Mouse (Mus musculus) megakaryocyte, adult 5-6 weeks (primary cell): ENCODE results near the gene Map1lc3b. TPM values are rescaled to one million over a fixed set of nuclear protein-coding genes. Genes with fewer than 3 reads are reported as not detected.

Source experiments
- ATAC-seq: 2 replicates; pipeline ENCODE4 v1.8.0; 2016; ENCODE audit warnings: mild to moderate bottlenecking, inconsistent platforms; ENCODE audit not compliant: poor library complexity, severe bottlenecking
- total RNA-seq, 2 experiments: library from RNA; stranded (forward) in 1 of 2; stranded (reverse) in 1 of 2; fragments of 153-499, 151-499 nt in 1 of 2; fragments of 221-1000, 200-1000 nt in 1 of 2; gene quantifications; 2 replicates each; pipeline versions ENCODE4 v1.2.3 to v1.2.4; 2015 to 2017

Gene Map1lc3b
- total RNA-seq (2015) (124 and 139 TPM in 2 replicates), total RNA-seq (2017) (141 and 163 TPM in 2 replicates)

DNA sequence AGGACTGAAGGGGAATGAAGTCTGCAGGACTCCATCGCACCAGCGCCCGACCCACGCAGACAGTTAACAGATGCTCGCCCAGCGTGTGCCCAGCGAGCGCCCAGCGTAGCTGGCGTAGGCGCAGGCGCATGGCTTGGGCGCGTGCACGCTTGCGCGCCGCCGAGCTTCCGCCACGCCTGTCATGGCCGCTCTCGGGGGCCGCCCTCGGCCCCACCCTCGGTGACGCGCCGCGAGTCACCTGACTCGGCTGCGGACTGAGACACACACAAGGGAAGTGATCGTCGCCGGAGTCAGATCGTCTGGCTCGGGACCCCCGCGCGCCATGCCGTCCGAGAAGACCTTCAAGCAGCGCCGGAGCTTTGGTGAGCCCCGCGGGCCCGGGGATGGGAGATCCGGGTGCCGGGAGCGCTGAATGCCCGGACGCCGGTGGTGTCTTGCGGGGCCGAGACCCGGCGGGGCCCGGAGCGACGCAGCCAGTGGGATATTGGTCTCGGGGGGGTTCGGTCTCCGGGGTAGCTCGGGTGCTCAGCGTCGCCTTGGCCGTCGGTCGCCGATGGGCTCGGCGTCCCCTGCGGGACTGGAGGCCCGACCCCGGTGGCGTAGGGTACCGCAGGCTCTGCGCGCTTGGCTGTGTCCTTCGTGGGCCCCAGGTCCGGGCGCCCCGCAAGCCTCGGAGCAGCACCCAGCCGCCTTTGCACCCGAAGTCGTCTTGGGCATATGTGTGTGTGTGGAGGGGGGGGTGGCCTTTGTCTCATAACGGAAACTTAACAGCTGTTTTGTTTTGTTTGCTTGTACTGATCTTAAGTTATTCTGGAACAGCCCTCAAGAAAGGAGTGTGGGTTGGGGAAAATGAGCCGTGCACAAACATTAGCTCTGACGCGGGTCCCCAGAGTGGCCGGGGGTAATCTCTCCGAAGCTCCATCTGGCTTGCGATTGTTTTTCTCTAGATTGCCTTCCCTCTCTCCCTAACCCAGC lies at the start of gene Map1lc3b:
Gene Map1lc3b, plus strand, starts transcription at position 159 of the 975 bp plus-strand sequence.
- peak; percentile 77 for ATAC-seq

DNA sequence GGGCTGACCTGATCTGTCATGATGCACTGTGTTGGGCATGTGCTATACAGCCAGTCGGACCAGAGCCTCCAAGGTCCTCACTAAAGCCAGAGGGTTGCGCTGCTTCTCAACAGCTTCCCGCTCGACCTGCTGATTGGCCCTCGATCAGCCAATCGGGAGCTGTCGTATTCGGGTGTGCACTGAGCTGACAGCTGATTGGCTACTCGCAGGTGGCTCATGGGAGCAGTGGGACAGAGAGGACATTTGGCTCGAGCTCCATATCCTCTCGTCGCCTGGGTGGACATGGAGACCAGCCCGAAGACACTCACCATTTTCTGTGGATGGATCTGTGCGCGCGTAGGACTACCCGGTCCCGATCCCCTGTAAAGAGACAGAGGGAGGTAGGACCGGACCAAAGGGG lies 48.3 kb upstream of the Map1lc3b start:
- no peak for ATAC-seq

DNA sequence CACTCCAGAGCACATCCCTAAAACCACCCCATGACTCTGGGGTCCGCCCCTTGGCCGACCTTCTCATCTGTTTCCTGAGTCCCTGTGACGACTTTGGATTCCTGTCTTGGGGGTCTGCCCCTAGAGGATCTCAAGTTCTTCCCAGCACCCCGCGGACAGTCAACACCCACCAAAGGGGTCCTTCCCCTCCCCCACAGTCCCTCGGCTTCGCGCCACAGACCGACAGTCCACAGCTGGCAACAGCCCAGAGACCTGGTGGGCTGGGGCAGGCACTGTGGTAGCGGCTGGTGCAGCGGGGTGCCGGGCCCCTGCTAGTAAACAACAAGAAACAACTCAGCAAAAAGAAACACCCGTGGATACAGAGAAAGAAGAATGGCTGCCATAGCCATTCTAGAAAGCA lies 47.3 kb upstream of the Map1lc3b start:
- ATAC-seq = no peak

DNA sequence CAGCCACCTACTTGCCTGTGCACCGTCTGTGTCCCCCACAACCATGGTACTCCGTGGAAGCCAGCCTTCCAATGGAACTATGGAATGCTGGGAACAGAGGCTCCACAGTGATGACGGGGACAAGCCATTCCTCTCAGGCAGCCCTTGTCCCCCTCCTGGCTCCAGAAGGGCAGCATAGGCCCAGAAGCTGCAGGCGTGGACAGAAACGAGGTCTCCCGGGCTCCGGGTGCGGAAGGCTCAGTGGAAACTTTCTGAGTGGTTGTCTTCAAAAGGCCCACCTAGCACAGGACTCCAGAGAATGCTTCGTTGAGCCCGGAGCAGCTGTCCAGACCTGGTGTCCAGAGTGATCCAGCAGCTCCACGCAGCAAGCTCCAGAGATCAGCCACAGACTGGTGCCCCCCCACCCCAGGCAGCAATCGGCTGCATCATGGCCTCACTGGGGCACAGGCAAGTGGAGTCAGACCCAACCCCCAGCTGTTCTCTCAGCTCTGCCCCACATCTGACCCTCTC lies 45.8 kb upstream of the Map1lc3b start, which contains the start of gene 1700018B08Rik:
Gene 1700018B08Rik, minus strand, starts transcription at position 45 of the 510 bp plus-strand sequence.
- no peak for ATAC-seq

DNA sequence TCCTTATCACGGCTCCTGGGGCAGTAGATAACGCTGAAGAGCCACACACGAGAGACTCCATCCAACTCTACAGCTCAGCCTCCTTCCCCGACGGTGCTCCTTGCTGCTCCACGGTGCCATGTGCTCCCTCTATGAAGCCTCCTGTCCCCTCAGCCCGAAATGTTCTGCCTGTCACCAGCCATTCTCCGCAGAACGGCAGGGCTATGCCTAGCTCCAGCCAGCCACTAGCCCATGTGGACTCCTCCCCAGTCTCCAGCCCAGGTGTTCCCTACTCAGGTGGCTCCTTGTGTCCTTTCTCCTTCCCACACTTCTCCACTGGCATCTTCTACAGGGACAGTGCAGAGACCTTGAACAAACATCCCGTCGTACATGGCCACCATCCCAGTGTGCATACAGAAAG lies 45.2 kb upstream of the Map1lc3b start:
- no peak for ATAC-seq

DNA sequence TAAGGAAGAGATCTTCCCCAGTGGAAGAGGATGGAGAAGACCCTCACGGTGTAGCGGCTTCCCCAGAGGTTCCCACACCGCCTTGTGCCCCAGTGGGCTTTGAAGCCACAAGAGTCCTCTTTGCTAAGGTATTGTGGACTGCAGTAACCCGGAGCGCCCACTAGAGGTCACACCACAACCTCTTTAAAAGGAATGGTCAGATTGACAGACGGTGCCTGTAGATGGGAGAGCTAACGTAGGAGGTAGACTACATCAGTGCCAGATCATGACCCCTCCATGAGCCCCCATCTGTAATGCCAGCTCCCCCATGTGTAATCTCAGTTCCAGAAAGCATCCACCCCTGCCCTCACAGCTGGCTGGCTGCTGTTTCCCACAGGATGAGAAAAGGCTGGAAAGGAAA lies 43.0 kb upstream of the Map1lc3b start:
- peak; percentile 96 for ATAC-seq

DNA sequence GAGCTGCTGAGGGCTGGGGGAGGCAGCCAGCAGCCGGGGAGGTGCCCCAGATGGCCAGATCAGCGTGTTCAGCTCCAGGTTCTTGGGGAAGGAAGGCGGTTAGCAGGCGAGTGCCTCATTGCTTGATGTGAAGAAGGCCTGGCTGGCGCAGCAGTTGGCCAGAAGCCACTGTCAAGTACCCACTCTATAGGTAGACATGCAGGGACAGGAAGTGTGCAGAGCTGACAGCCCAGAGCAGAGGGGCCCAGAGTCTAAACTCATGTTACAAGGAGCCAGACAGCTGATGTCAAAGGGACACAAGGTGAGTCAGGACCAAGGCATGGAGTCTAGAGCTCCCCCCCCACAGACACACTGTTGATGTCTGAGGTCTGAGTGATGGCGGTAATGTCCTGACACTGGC lies 40.1 kb upstream of the Map1lc3b start:
- ATAC-seq = no peak

DNA sequence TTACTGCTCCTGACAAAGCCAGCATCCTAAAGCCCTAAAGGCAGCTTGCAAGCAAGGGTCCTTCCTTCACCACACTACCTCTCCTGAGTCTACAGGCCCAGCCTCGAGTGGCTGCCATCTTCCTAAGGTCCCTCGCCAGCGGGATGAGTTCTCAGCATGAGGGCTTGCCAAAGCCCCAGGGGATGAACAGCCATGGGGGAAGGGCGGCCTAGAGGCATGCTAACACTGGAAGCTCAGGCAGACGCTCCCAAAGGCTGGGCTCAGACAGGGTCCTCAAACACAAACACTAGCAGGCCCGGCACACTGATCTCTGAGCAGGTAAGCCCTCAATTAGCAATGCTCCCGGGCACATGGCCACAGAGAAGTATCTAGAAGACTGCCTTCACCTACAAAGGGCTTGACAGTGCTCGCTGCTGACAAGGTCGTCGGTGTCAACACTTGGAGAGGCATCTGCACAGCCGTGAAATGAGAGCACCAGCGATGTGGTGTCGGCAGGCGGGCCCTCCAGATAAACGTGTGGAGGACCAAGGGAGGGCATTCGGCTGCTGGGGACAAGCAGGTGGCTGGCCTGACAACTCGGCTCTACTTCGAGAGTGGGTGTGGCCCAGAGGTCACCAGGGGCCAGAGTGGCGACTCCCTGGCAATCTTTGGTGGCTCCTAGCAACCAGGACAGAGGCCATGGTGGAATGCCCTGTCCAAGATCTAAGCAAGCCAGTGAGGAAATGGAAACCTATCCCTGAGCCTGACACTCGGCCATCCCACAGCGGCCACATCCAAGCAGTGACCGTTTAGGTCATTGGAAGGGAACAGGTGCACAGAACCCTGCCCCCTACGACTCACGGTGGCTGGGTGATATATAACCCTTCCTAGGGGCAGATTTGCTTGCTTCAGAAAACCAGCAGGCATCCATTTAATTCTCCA lies 38.8 kb upstream of the Map1lc3b start:
- no peak for ATAC-seq

DNA sequence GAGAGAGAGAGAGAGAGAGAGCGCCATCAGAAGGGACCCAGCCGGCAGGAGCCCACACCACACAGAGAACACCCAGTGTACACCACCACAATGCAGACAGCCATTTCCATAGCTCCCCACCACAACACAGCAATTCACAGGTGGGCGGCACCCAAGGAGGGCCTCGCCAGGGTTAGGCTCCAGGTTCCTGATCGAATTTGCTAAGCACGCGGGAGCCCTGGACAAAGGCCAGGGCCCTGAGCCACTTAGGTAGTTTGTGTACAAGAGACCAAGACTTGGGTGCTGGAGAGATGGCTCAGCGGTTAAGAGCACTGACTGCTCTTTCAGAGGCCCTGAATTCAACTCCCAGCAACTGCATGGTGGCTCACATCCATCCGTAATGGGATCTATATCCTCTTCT lies 37.7 kb upstream of the Map1lc3b start:
- ATAC-seq = no peak

DNA sequence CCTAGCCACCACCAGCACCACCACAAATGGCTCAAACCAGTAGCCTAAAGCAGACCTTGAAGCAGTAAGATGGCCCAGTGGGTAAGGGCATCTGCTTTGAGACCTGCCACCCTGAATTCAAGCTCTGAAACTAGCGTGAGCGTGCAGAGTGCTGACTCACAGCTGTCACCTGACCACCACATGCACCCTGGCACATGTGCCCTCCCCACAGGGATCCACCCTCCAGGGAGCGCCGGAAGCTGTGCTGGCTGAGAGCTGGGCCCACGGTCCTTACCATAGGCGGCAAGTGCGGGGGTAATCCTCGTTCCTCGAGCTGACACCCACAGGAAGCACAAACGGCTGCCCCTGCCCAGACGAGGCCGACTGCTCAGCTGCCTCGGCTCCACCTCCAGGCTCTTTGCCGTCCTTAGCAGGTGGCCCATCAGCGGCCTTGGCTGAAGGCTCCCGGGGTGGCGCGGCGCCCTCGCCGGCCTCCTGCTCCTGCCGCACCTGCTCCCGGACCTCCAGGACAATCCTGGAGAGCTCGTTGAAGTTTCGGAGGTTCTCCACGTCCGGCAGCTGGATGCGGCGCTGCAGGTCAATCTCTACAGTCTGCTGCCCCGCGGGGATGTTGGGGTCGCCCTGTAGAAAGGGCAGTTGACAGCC lies 36.2 kb upstream of the Map1lc3b start:
- ATAC-seq = no peak

DNA sequence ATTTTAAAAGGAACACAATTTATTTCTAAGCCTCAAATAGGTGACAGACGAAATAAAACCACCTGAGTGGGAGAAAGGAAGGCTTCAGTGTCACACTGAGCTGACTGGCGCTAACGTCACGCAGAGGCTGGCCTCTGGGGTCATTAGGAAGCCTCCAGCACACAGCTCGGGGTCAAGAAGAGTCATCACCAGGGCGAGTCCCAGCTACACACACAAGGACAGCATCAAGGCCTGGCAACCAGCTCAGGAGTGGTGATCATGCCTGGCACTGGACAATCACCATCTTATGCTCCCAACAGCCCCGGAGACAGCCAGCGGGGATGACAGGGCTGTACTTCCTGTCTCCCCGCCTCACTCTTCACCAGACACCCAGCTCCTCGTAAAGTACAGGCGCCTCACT lies 32.4 kb upstream of the Map1lc3b start:
- ATAC-seq = no peak

DNA sequence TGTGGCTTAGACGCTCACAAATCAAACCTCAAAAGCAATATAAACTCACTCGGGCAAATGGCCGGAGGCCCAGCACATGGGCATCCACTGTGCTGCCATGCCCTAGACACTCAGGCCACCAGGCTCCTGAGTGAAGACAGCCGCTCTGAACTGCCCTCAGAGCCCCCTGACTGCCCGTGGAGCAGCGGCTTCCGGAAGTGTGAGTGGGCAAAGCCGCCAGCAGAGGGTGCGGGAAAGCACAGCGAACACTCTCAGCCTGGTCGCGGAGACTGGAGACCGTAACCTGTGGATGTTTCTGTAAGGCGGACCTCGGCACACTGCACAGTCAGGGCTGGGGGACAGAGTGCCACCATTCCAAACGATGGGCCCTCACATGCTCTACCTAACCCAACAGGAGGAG lies 31.6 kb upstream of the Map1lc3b start:
- ATAC-seq = no peak

DNA sequence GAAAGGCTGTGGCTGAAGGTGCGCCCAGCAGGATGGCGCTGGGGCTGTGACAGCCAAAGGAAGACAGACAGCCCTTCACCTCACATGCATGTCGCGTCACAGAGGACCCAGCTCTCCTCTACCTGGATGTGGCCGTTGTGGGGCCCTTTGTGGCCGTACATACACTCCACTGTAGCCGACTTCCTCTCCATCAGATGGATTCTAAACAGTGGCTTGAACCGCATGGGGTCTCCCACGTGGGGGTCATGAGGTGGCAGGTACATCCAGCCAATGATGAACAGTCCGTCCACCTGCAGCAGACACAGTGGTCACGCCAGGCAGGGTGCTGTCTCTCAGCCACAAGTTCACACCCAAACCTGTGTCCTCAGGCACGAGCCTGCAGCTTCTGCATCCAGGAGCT lies 30.4 kb upstream of the Map1lc3b start:
- ATAC-seq = no peak

DNA sequence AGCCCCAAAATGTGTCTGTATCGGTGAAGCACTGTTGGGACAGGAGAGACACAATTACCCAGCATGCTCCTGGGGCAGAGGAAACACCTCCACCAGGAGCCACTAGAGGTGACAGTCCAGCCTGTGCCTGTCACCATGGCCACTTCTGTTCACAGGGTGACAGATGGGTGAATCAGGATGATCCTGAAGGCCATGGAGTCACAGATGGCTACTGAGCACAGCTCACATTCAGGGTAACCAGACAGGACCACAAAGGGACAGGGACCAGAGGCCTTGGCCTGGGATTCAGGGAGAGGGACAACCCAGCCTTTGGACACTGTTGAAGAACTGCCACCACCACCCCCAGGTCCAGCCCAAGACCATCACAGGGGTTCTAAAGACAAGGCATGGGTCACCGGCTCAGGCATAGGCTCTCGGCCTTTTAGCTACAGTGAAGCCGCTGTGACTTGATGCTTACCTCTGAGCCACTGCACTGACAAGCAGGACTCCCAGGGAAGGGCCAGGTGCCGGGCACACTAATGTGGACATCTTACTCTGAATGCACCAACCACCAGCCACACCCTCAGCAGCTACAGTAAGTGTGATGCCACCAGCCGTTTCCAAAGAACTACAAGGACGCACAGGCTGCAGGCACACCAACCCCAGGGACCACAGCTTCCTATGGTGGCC lies 29.6 kb upstream of the Map1lc3b start:
- ATAC-seq = no peak

DNA sequence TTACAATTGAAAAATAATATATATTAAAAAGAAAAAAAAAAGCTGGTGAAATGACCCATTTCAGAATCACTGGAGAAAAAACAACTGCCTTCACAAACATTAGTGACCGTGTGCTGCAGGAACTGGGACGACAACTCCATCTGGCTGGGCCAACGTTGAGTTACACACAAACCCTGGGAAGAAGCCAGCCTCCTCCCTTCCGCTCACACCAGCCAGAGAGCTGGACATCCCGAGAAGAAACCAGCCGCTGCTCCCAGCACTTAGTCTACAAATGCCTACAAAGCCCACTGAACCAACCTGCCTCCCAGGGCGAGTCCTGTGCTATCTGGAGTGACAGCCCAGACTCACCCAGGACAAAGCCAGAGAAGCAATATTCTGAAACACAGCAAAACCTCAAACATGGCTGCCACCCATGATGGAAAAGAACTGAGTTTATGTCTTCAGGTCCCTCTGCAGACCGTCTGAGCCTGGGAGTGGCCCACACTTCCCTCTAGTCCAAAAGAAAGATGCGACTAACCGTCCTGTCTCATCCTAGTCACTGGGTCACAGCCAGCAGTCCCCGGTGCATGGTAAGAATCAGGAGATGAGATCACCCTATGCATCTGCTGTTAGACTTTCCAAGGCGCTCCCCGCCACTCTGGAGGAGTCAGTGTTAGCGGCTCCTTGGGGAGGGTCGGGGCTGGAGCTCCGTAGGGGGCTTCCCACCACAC lies 28.4 kb upstream of the Map1lc3b start:
- ATAC-seq = no peak

DNA sequence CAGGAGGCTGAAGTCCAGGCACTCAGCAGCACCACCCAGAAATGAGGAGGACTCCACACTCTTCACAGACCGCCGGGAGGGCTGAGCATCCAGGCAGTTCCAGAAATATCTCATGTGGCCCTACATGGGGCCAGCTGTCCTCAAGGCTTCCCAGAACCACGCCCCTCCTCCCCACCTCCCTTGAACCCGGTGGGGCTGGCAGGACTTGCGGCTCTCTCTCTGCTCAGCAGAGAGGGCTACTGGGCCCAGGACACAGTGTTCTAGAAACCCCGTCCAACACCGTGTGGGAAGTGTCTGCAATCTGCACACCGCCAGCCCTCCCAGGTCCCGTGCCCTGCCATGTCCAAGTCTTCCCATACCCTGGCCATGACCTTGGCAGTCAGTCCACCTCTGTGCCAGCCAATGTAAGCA lies 27.2 kb upstream of the Map1lc3b start:
- no peak for ATAC-seq

DNA sequence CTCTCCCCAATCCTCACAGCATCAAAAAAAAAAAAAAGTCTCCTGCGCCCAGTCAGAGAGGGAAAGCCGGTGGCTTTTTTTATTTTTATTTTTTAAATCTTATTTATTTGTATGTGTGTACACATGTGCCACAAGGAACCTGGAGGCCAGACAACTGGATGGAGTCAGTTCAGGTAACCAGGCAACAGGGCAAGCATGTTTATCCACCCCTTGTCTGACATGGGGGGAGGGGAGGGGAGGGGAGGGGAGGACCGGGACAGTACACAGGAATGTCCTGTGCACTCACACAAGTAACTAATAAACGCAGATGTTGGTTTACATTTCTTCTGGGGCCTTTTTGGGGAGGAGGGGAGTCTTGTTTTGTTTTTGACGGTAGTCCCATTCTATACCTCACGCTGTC lies 26.5 kb upstream of the Map1lc3b start:
- ATAC-seq = no peak

DNA sequence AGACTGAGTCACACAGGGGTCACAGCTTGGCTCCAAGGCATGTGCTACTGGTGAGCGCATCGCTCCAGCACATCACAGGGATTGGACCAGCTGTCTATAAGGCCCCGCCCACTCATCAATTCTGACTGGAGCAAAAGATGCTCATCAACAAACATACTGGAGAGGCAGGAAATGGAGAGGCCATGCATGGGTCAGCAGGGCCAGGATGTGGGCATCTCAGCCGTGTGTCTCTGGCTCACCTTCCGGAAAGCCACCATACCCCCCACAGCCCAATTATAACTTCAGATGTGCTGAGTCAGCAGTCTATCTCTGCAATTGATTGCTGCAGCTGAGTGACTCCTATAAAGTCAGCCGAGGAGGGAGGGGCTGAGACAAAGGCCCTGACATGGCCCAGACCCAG lies 21.8 kb upstream of the Map1lc3b start:
- no peak for ATAC-seq

DNA sequence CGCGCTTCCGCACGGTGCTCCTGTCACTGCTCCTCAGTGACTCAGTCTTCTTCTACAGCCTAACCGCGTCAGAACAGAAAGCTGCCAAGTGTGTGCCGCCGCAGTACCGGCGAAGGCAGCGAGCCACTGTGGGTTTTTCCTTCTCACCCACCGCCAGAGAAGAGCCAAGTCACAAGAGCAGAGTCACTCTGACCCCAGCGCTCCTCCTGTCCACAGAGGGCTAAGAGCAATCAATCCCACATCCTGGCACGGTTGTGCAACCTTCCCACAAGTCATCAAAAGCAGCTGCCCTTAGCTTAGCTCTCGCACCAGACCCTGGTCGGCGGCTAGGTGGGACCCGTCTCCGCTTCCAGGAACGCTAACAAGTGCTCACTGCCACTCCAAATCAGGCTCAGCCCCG lies 19.8 kb upstream of the Map1lc3b start:
- peak; percentile 84 for ATAC-seq

DNA sequence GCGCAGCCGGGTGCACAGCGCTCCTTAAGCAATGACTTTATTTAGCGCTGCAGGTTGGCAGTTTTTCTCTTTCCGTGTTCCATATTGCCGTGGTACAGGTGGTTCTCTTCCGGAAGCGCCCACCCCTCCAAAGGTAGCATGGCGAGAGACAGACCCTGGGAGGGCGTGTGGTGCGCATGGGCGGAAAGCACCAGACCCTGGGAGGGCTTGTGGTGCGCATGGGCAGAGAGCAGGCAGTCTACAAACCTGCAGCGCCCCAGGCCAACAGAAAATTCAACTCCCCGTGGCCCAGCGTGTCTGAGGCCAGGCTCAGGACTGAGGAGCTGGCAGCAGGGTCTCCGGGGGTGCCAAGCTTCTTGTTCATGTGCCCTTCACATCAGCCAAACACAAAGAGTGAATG lies 19.4 kb upstream of the Map1lc3b start:
- ATAC-seq = peak; percentile 14
